Mouse (Mus musculus): ENCODE results near the gene Amotl1. TPM values are rescaled to one million over a fixed set of nuclear protein-coding genes. Genes with fewer than 3 reads are reported as not detected.

Gene Amotl1
- polyA plus RNA-seq, 1 experiment from 2014 or later, result 9.1 TPM

GRCm38 (mm10) chr9:14598157-14598556 lies 46.7 kb downstream of the Amotl1 start:
- Histone ChIP-seq H3K9me3 (replicated peaks; ENCODE audit: control insufficient read depth, low read length, poor library complexity, severe bottlenecking) (no peaks in the 10 kb centered on the region), H3K4me2 (ENCODE audit: low read length) (no peak overlapping the region), H3K27me3 (ENCODE audit: control insufficient read depth, insufficient read depth, low read depth, low read length) (no peaks in the 10 kb centered on the region), H3K27ac (ENCODE audit: low read length) (no peak overlapping the region), H3K9ac (ENCODE audit: low read depth, low read length) (no peak overlapping the region), H3K4me1 (ENCODE audit: control insufficient read depth, insufficient read depth, low read length) (no peaks in the 10 kb centered on the region), H3K36me3 (ENCODE audit: control insufficient read depth, insufficient read depth, low read length) (peaks cover 6% of the 10 kb centered on the region), H3K4me3 (ENCODE audit: low read depth, low read length) (no peak overlapping the region)
- 92% methylated on average over 2 of the region's 2 CpGs for WGBS
- no peak for ATAC-seq

GRCm38 (mm10) chr9:14597429-14597828 lies 47.4 kb downstream of the Amotl1 start:
- no peak for ATAC-seq
- Histone ChIP-seq H3K4me1 (ENCODE audit: control insufficient read depth, insufficient read depth, low read length) (no peaks in the 10 kb centered on the region), H3K27me3 (ENCODE audit: control insufficient read depth, insufficient read depth, low read depth, low read length) (no peaks in the 10 kb centered on the region), H3K4me3 (ENCODE audit: low read depth, low read length) (no peak overlapping the region), H3K9ac (ENCODE audit: low read depth, low read length) (no peak overlapping the region), H3K27ac (ENCODE audit: low read length) (no peak overlapping the region), H3K4me2 (ENCODE audit: low read length) (no peak overlapping the region), H3K9me3 (replicated peaks; ENCODE audit: control insufficient read depth, low read length, poor library complexity, severe bottlenecking) (no peaks in the 10 kb centered on the region), H3K36me3 (ENCODE audit: control insufficient read depth, insufficient read depth, low read length) (peaks cover 6% of the 10 kb centered on the region)
- 94% methylated on average over 3 of the region's 3 CpGs for WGBS

- Histone ChIP-seq H3K27me3 (ENCODE audit: control insufficient read depth, insufficient read depth, low read depth, low read length) (no peaks in the 10 kb centered on the region), H3K36me3 (ENCODE audit: control insufficient read depth, insufficient read depth, low read length) (peaks cover 6% of the 10 kb centered on the region), H3K4me1 (ENCODE audit: control insufficient read depth, insufficient read depth, low read length) (no peaks in the 10 kb centered on the region), H3K4me2 (ENCODE audit: low read length) (no peak overlapping the region), H3K9me3 (replicated peaks; ENCODE audit: control insufficient read depth, low read length, poor library complexity, severe bottlenecking) (no peaks in the 10 kb centered on the region), H3K27ac (ENCODE audit: low read length) (no peak overlapping the region), H3K4me3 (ENCODE audit: low read depth, low read length) (no peak overlapping the region), H3K9ac (ENCODE audit: low read depth, low read length) (no peak overlapping the region)
- no peak for ATAC-seq
- 91% methylated on average over 7 of the region's 7 CpGs for WGBS
These were observed 48.0 kb downstream of the Amotl1 start for GRCm38 (mm10) chr9:14596858-14597257.

DNA sequence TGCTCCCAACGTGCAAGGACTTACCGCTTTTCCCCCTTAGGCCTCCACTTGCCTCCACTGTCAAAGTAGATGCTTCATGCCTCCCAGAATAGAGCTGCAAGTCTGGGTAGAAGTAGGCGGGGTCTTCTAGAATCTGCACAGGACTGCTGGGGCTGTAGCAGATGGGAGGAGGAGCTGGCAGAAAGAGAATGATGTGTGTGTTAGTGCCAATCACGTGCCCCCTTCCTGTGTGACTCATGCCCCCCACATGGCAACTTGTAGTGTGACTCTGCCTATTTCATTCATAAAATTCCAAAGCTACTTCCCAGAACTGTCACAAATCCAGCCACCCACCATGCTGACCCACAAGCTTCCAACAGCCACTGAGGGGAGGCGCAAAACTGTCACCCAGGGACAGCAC lies 48.4 kb downstream of the Amotl1 start:
- Histone ChIP-seq H3K9me3 (replicated peaks; ENCODE audit: control insufficient read depth, low read length, poor library complexity, severe bottlenecking) (no peaks in the 10 kb centered on the region), H3K27ac (ENCODE audit: low read length) (no peak overlapping the region), H3K36me3 (ENCODE audit: control insufficient read depth, insufficient read depth, low read length) (peaks cover 9% of the 10 kb centered on the region), H3K4me1 (ENCODE audit: control insufficient read depth, insufficient read depth, low read length) (no peaks in the 10 kb centered on the region), H3K4me3 (ENCODE audit: low read depth, low read length) (no peak overlapping the region), H3K4me2 (ENCODE audit: low read length) (no peak overlapping the region), H3K27me3 (ENCODE audit: control insufficient read depth, insufficient read depth, low read depth, low read length) (no peaks in the 10 kb centered on the region), H3K9ac (ENCODE audit: low read depth, low read length) (no peak overlapping the region)
- 91% methylated on average over 5 of the region's 5 CpGs for WGBS
- ATAC-seq, result no peak

- Histone ChIP-seq H3K4me2 (ENCODE audit: low read length) (no peak overlapping the region), H3K36me3 (ENCODE audit: control insufficient read depth, insufficient read depth, low read length) (peaks cover 10% of the 10 kb centered on the region), H3K4me1 (ENCODE audit: control insufficient read depth, insufficient read depth, low read length) (no peaks in the 10 kb centered on the region), H3K27me3 (ENCODE audit: control insufficient read depth, insufficient read depth, low read depth, low read length) (no peaks in the 10 kb centered on the region), H3K4me3 (ENCODE audit: low read depth, low read length) (no peak overlapping the region), H3K27ac (ENCODE audit: low read length) (no peak overlapping the region), H3K9me3 (replicated peaks; ENCODE audit: control insufficient read depth, low read length, poor library complexity, severe bottlenecking) (no peaks in the 10 kb centered on the region), H3K9ac (ENCODE audit: low read depth, low read length) (no peak overlapping the region)
- 97% methylated on average over 3 of the region's 3 CpGs for WGBS
- ATAC-seq, result no peak
These were observed 49.0 kb downstream of the Amotl1 start for GRCm38 (mm10) chr9:14595893-14596292.

DNA sequence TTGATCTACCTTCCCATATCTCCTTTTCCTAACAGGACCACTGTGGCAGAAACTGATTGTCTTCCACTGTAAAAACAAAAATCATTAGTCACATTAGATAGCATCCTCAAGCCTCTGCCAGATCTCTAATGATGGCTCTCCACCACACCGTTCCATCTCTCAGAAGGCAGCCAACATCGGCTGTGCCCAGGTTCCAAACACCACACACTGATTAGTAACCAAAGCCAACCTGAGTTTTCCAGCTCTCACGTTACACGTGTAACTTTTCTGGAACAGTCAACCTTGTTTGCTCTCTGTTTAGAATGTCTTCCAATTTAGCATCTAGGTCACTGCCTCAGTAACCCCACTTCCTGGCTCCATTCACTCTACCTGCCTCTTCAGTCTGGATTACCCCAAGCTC lies 51.0 kb downstream of the Amotl1 start:
- 96% methylated on average over 4 of the region's 4 CpGs for WGBS
- Histone ChIP-seq H3K4me3 (ENCODE audit: low read depth, low read length) (no peak overlapping the region), H3K27me3 (ENCODE audit: control insufficient read depth, insufficient read depth, low read depth, low read length) (no peaks in the 10 kb centered on the region), H3K36me3 (ENCODE audit: control insufficient read depth, insufficient read depth, low read length) (peaks cover 10% of the 10 kb centered on the region), H3K4me2 (ENCODE audit: low read length) (no peak overlapping the region), H3K9me3 (replicated peaks; ENCODE audit: control insufficient read depth, low read length, poor library complexity, severe bottlenecking) (no peaks in the 10 kb centered on the region), H3K4me1 (ENCODE audit: control insufficient read depth, insufficient read depth, low read length) (no peaks in the 10 kb centered on the region), H3K27ac (ENCODE audit: low read length) (no peak overlapping the region), H3K9ac (ENCODE audit: low read depth, low read length) (no peak overlapping the region)
- ATAC-seq, result no peak

DNA sequence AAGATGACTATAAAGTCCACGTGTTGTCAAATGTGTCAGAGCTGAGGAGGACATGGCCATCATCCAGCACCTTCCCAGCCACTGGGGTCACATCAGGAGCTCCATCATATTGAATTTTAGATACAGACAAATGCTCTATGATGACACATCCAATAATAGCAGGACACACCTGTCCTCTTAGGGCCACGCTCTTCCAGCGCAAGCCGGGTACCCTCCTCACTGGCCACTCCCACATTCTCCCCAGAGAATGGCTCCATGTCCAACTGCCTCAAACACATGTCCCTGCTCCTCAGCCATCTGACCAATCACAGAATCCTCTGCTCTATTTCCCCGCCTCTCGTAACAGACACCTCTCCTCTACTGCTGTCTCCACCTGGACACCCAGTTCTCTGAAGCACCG lies 54.2 kb downstream of the Amotl1 start:
- H3K36me3 ChIP-seq (ENCODE audit: control insufficient read depth, insufficient read depth, low read length), result peaks cover 10% of the 10 kb centered on the region
- H3K27me3 ChIP-seq (ENCODE audit: control insufficient read depth, insufficient read depth, low read depth, low read length), result no peaks in the 10 kb centered on the region
- ATAC-seq, result no peak
- H3K9ac ChIP-seq (ENCODE audit: low read depth, low read length), result no peak overlapping the region
- no peak overlapping the region for H3K4me3 ChIP-seq (ENCODE audit: low read depth, low read length)
- 92% methylated on average over 7 of the region's 7 CpGs for WGBS
- no peak overlapping the region for H3K4me2 ChIP-seq (ENCODE audit: low read length)
- H3K4me1 ChIP-seq (ENCODE audit: control insufficient read depth, insufficient read depth, low read length), result no peaks in the 10 kb centered on the region
- H3K27ac ChIP-seq (ENCODE audit: low read length), result no peak overlapping the region
- no peaks in the 10 kb centered on the region for H3K9me3 ChIP-seq (replicated peaks; ENCODE audit: control insufficient read depth, low read length, poor library complexity, severe bottlenecking)

DNA sequence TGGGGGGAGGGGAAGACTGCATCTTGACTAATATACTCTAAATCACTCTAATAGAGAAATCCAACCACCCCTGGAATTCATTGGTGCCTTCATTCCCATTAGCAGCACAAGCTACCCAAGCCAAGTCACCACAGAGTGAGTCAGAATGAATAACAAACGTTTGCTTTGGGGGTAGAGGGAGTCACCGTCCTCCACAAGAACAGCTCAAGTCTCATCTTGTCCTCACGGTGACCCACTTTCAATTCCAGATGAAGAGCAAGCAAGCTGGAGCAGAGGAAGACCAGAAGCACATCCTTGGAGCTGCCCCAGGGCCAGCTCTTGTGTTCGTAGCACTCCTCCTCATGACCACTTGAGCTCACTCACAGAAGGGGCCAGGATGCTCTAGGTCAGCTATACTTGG lies 56.2 kb downstream of the Amotl1 start:
- H3K9me3 ChIP-seq (replicated peaks; ENCODE audit: control insufficient read depth, low read length, poor library complexity, severe bottlenecking), result no peaks in the 10 kb centered on the region
- no peaks in the 10 kb centered on the region for H3K4me1 ChIP-seq (ENCODE audit: control insufficient read depth, insufficient read depth, low read length)
- H3K9ac ChIP-seq (ENCODE audit: low read depth, low read length), result no peak overlapping the region
- H3K4me2 ChIP-seq (ENCODE audit: low read length), result no peak overlapping the region
- H3K36me3 ChIP-seq (ENCODE audit: control insufficient read depth, insufficient read depth, low read length), result peaks cover 4% of the 10 kb centered on the region
- 84% methylated on average over 4 of the region's 4 CpGs for WGBS
- H3K27ac ChIP-seq (ENCODE audit: low read length), result no peak overlapping the region
- no peak for ATAC-seq
- no peak overlapping the region for H3K4me3 ChIP-seq (ENCODE audit: low read depth, low read length)
- H3K27me3 ChIP-seq (ENCODE audit: control insufficient read depth, insufficient read depth, low read depth, low read length), result no peaks in the 10 kb centered on the region

DNA sequence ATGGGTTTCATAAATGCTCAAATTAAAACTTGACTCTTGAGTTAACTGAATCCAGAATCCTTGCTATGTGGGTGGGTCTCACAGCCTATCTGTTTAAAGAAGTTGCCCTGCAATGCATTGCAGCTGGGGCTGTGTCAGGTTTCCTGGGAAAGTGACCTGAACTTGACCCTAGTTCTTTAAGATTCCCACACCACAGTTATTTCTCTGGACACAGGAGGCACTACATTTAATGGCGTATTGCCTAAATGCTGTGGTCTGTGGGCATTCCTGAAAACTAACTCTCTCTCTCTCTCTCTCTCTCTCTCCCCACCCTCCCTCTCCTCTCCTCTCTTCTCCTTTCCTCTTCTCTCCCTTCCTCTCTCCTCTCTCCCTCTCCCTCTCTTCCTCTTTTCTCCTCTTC lies 59.2 kb downstream of the Amotl1 start:
- WGBS, result 50% methylated on average over 1 of the region's 1 CpGs
- no peak overlapping the region for H3K27ac ChIP-seq (ENCODE audit: low read length)
- H3K9ac ChIP-seq (ENCODE audit: low read depth, low read length), result no peak overlapping the region
- H3K4me1 ChIP-seq (ENCODE audit: control insufficient read depth, insufficient read depth, low read length), result no peaks in the 10 kb centered on the region
- H3K36me3 ChIP-seq (ENCODE audit: control insufficient read depth, insufficient read depth, low read length), result no peaks in the 10 kb centered on the region; the same call in 1 of the 2 replicates
- no peak overlapping the region for H3K4me2 ChIP-seq (ENCODE audit: low read length)
- no peaks in the 10 kb centered on the region for H3K9me3 ChIP-seq (replicated peaks; ENCODE audit: control insufficient read depth, low read length, poor library complexity, severe bottlenecking)
- H3K27me3 ChIP-seq (ENCODE audit: control insufficient read depth, insufficient read depth, low read depth, low read length), result no peaks in the 10 kb centered on the region
- no peak for ATAC-seq
- H3K4me3 ChIP-seq (ENCODE audit: low read depth, low read length), result no peak overlapping the region

- H3K27me3 ChIP-seq (ENCODE audit: control insufficient read depth, insufficient read depth, low read depth, low read length), result no peaks in the 10 kb centered on the region
- H3K27ac ChIP-seq (ENCODE audit: low read length), result no peak overlapping the region
- H3K9ac ChIP-seq (ENCODE audit: low read depth, low read length), result no peak overlapping the region
- H3K36me3 ChIP-seq (ENCODE audit: control insufficient read depth, insufficient read depth, low read length), result no peaks in the 10 kb centered on the region
- H3K4me3 ChIP-seq (ENCODE audit: low read depth, low read length), result no peak overlapping the region
- no peaks in the 10 kb centered on the region for H3K4me1 ChIP-seq (ENCODE audit: control insufficient read depth, insufficient read depth, low read length)
- H3K9me3 ChIP-seq (replicated peaks; ENCODE audit: control insufficient read depth, low read length, poor library complexity, severe bottlenecking), result no peaks in the 10 kb centered on the region
- WGBS, result 94% methylated on average over 4 of the region's 4 CpGs
- no peak for ATAC-seq
- no peak overlapping the region for H3K4me2 ChIP-seq (ENCODE audit: low read length)
These were observed 65.9 kb downstream of the Amotl1 start for GRCm38 (mm10) chr9:14578960-14579359.

All from midbrain, embryonic 16.5 days (tissue).